Mouse (Mus musculus) lung, postnatal 0 days (tissue): ENCODE results near the gene Plxnc1. TPM values are rescaled to one million over a fixed set of nuclear protein-coding genes. Genes with fewer than 3 reads are reported as not detected.

ENCODE experiments used
- ATAC-seq: fragments of 200-750 bp; cut with Nextera tagmentation; 2 replicates; pipeline ENCODE4 v1.8.0; 2017; ENCODE audit warnings: moderate library complexity
- DNase-seq: peaks from one replicate; pipeline ENCODE4 v3.0.0-alpha.2; 2016; ENCODE audit warnings: low spot score
- H3K27ac ChIP-seq: fragments of 300-500 bp; sonication (generic); 2 replicates; pipeline ENCODE4 v1.5.1; 2014; ENCODE audit warnings: antibody characterized with exemption, mild to moderate bottlenecking, low read length, mixed read lengths
- H3K27me3 ChIP-seq: fragments of 300-500 bp; sonication (generic); replicated peaks from 2 replicates; pipeline ENCODE4 v1.6.1; 2014; ENCODE audit warnings: low read length, mixed read lengths; ENCODE audit not compliant: insufficient read depth
- H3K36me3 ChIP-seq: fragments of 300-500 bp; sonication (generic); 2 replicates; pipeline ENCODE4 v1.6.1; 2014; ENCODE audit warnings: low read length, mixed read lengths; ENCODE audit not compliant: insufficient read depth
- H3K4me1 ChIP-seq: fragments of 300-500 bp; sonication (generic); 2 replicates; pipeline ENCODE4 v1.6.1; 2014; ENCODE audit warnings: antibody characterized with exemption, low read depth, low read length, mixed read lengths; ENCODE audit not compliant: insufficient read depth
- H3K4me2 ChIP-seq: fragments of 300-500 bp; sonication (generic); replicated peaks from 2 replicates; pipeline ENCODE4 v1.6.1; 2014; ENCODE audit warnings: low read depth, mild to moderate bottlenecking, low read length, moderate library complexity, mixed read lengths
- H3K4me3 ChIP-seq: fragments of 300-500 bp; sonication (generic); 2 replicates; pipeline ENCODE4 v1.5.1; 2014; ENCODE audit warnings: low read depth, low read length
- H3K9ac ChIP-seq: fragments of 300-500 bp; sonication (generic); replicated peaks from 2 replicates; pipeline ENCODE4 v1.6.1; 2014; ENCODE audit warnings: low read depth, mild to moderate bottlenecking
- H3K9me3 ChIP-seq: fragments of 300-500 bp; sonication (generic); 2 replicates; pipeline ENCODE4 v1.6.1; 2016; ENCODE audit warnings: low read length, mixed read lengths
- CTCF ChIP-seq: IDR thresholded peaks from 2 replicates; pipeline ENCODE4 v1.5.1; 2016; ENCODE audit warnings: antibody characterized with exemption, mild to moderate bottlenecking
- EP300 ChIP-seq: IDR thresholded peaks from 2 replicates; pipeline ENCODE4 v1.6.1; 2016; ENCODE audit warnings: antibody characterized with exemption, mild to moderate bottlenecking, control low read depth
- WGBS: fragments of 180-500 bp; shearing (Covaris S2); extraction: QIAGEN DNeasy Blood & Tissue Kit; methylation state at CpG from one replicate; pipeline ENCODE4 v1.1.7; 2014; 5-methylcytosine and 5-hydroxymethylcytosine counted together
- polyA plus RNA-seq: library from polyadenylated mRNA; unstranded; fragments of >200 nt; fragmentation: Nextera tagmentation; extraction: Ambion mirVana; gene quantifications from 2 replicates; pipeline ENCODE4 v1.2.1, GENCODE M21; 2015

Plxnc1 gene
- polyA plus RNA-seq, 1 experiment from 2014 or later, result 3.2 TPM

DNA sequence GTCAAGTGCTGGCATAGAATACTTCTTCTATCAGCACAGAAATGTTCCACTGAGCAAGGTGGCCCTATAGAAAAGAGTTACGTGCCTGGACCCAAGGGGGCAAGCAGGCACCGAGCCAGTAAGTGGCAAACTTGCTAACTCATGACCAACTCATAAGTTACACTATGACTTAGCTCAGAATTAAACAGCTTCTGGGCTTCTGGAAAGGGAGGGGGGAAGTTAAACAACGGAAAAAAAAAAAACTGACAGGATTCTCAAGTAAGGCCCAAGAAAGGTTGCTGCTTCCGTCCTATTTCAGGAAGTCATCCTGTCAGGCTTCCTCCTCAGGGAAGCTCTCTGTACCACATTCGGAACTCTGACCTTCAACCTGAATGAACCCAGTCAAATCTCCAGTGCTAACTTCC lies 31.3 kb downstream of the Plxnc1 start:
- Histone ChIP-seq H3K4me2 (no peak overlapping the region), H3K4me1 (no peaks in the 10 kb centered on the region), H3K27me3 (no peaks in the 10 kb centered on the region), H3K9ac (no peak overlapping the region), H3K4me3 (no peak overlapping the region), H3K36me3 (no peaks in the 10 kb centered on the region), H3K9me3 (no peaks in the 10 kb centered on the region), H3K27ac (no peak overlapping the region)
- DNase-seq (peak; percentile 38), ATAC-seq (no peak)
- TF ChIP-seq CTCF, result no peak
- TF ChIP-seq EP300, result no peak
- WGBS, result 49% methylated on average over 5 of the region's 5 CpGs

GRCm38 (mm10) chr10:94912551-94912950 lies 32.1 kb downstream of the Plxnc1 start:
- DNase-seq (no peak), ATAC-seq (no peak)
- WGBS, result 83% methylated on average over 1 of the region's 1 CpGs
- TF ChIP-seq CTCF, result no peak
- no peak for TF ChIP-seq EP300
- Histone ChIP-seq H3K9me3 (no peaks in the 10 kb centered on the region), H3K4me2 (no peak overlapping the region), H3K4me3 (no peak overlapping the region), H3K27ac (no peak overlapping the region), H3K27me3 (no peaks in the 10 kb centered on the region), H3K36me3 (no peaks in the 10 kb centered on the region), H3K9ac (no peak overlapping the region), H3K4me1 (no peaks in the 10 kb centered on the region)

DNA sequence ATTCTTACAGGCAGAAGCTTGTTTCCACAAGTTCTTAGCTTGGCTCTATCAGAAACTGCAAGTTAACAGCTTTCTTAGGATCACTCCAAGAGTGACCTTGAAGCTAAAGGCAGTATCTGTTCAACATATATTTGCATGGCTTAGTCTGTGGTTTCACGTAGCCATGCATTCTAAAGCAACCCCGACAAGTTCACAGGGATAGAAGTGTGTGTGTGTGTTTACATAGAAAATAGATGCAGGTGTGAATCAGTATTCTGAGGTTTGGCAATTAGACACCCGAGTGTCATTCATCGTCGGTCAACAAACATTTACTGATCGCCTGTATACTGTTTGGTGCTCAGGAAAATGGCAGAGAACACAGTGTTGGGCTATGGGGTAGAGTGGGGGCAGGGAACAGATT lies 33.5 kb downstream of the Plxnc1 start:
- H3K4me2 ChIP-seq, result no peak overlapping the region
- DNase-seq (no peak), ATAC-seq (no peak)
- H3K4me1 ChIP-seq, result no peaks in the 10 kb centered on the region
- no peaks in the 10 kb centered on the region for H3K27me3 ChIP-seq
- H3K4me3 ChIP-seq, result no peak overlapping the region
- TF ChIP-seq CTCF (no peak), EP300 (no peak)
- H3K9me3 ChIP-seq, result no peaks in the 10 kb centered on the region
- WGBS, result 86% methylated on average over 6 of the region's 6 CpGs
- H3K36me3 ChIP-seq, result no peaks in the 10 kb centered on the region
- H3K27ac ChIP-seq, result no peak overlapping the region
- H3K9ac ChIP-seq, result no peak overlapping the region

- no peak overlapping the region for H3K27ac ChIP-seq
- ATAC-seq (no peak), DNase-seq (no peak)
- H3K4me2 ChIP-seq, result no peak overlapping the region
- no peaks in the 10 kb centered on the region for H3K36me3 ChIP-seq
- no peaks in the 10 kb centered on the region for H3K27me3 ChIP-seq
- 85% methylated on average over 4 of the region's 4 CpGs for WGBS
- H3K4me3 ChIP-seq, result no peak overlapping the region
- no peak overlapping the region for H3K9ac ChIP-seq
- TF ChIP-seq CTCF (no peak), EP300 (no peak)
- no peaks in the 10 kb centered on the region for H3K9me3 ChIP-seq
- H3K4me1 ChIP-seq, result no peaks in the 10 kb centered on the region
Observed at GRCm38 (mm10) chr10:94910570-94910969, 34.1 kb downstream of the Plxnc1 start.

- WGBS, result 88% methylated on average over 2 of the region's 2 CpGs
- ATAC-seq (no peak), DNase-seq (no peak)
- Histone ChIP-seq H3K9ac (no peak overlapping the region), H3K27ac (no peak overlapping the region), H3K4me3 (no peak overlapping the region), H3K27me3 (no peaks in the 10 kb centered on the region), H3K9me3 (no peaks in the 10 kb centered on the region), H3K4me2 (no peak overlapping the region), H3K36me3 (no peaks in the 10 kb centered on the region), H3K4me1 (no peaks in the 10 kb centered on the region)
- TF ChIP-seq CTCF, result no peak
- no peak for TF ChIP-seq EP300
Observed at GRCm38 (mm10) chr10:94909789-94910188, 34.8 kb downstream of the Plxnc1 start.

DNA sequence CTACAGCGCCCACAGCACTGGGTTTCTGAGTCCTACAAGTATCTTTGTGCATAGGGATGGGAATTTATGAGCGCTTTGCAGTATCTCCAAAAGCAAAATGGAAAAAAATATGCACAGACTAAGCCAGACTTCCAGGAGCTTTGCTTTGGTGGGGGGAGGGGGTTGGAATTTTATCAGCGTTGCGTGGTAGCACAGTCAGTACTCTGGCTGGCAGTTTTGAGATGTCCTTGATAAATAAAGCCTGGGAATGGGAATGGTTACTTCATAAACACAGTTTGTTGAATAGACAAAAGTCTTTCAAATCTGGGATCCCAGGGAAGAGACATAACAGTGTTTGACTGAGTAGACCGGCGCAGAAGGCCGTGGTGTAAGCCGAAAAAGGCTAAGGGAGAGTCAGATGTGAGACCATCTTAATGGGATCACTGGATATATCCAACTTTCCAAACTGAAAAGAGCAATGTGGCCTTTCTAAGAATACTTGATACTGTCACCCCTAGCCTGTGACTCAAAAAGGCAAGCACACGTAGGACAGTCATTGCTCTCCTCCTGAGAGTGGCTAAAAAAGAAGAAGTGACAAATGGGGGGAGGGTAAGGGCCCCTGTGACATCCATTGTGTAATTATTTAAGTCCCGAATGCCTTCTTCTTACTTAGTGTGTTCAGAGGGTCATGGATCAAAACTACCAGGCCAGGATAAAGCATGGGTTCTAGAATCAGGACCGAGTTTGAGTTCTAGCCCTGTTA lies 35.5 kb downstream of the Plxnc1 start:
- DNase-seq (peak; percentile 56), ATAC-seq (no peak)
- no peaks in the 10 kb centered on the region for H3K9me3 ChIP-seq
- no peak overlapping the region for H3K9ac ChIP-seq
- no peak overlapping the region for H3K4me2 ChIP-seq
- no peaks in the 10 kb centered on the region for H3K27me3 ChIP-seq
- H3K27ac ChIP-seq, result no peak overlapping the region
- 81% methylated on average over 11 of the region's 11 CpGs for WGBS
- TF ChIP-seq EP300, result no peak
- TF ChIP-seq CTCF, result no peak
- H3K4me3 ChIP-seq, result no peak overlapping the region
- no peaks in the 10 kb centered on the region for H3K4me1 ChIP-seq
- H3K36me3 ChIP-seq, result no peaks in the 10 kb centered on the region
